Mouse (Mus musculus) layer of hippocampus, adult 8-10 months (tissue): ENCODE data around the gene Hip1. TPM values are rescaled to one million over a fixed set of nuclear protein-coding genes. Genes with fewer than 3 reads are reported as not detected.
"Not testable (repeated sequence)": the region's sequence is repeated elsewhere in the genome, so short reads cannot be mapped to it uniquely, and the experiment has no call there.

ENCODE experiments used
- DNase-seq, 2 experiments: peaks; one replicate each; pipeline ENCODE4 v3.0.0; 2022; ENCODE audit warnings: low spot score in 2 of 2
- microRNA-seq, 2 experiments: library from miRNA; unstranded; fragments of <30 nt; microRNA quantifications; one replicate each; pipeline ENCODE4 v1.2.0; 2022
- total RNA-seq, 4 experiments: library from RNA; stranded (reverse); gene quantifications; 2 replicates each; pipeline ENCODE4 v1.2.4; 2022

The Hip1 gene
- total RNA-seq, 4 experiments from 2014 or later, result 34.4 to 48.8 (median 44.9) TPM

- peak; percentile 87 to 94 for DNase-seq
Observed at GRCm38 (mm10) chr5:135369787-135370654, 174.9 kb downstream of the Hip1 start, which contains the start of gene Nsun5. TSS of gene Nsun5 (plus strand) at chr5:135369953.

GRCm38 (mm10) chr5:135369196-135369595 lies 175.7 kb downstream of the Hip1 start:
- not testable (repeated sequence) for DNase-seq

- DNase-seq, result no peak
Observed at GRCm38 (mm10) chr5:135368312-135368711, 176.6 kb downstream of the Hip1 start.

DNA sequence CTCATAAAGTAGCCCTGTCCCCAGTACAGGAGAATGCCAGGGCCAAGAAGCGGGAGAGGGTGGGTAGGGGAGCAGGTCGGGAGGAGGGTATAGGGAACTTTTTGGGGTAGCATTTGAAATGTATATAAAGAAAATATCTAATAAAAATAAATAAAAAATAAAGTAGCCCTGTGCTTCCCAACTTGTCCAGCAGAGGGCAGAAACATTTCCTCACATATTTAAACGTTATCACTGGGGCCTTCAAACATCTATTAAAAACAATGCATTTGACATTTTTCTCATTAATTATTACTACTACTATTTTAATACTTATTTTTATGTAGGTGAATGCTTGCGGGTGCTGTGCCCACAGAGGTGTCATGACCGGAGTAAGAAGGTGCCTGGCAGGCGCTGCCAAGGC lies 177.1 kb downstream of the Hip1 start:
- DNase-seq, result no peak

- no peak for DNase-seq
Observed at GRCm38 (mm10) chr5:135363540-135363939, 181.4 kb downstream of the Hip1 start.

DNA sequence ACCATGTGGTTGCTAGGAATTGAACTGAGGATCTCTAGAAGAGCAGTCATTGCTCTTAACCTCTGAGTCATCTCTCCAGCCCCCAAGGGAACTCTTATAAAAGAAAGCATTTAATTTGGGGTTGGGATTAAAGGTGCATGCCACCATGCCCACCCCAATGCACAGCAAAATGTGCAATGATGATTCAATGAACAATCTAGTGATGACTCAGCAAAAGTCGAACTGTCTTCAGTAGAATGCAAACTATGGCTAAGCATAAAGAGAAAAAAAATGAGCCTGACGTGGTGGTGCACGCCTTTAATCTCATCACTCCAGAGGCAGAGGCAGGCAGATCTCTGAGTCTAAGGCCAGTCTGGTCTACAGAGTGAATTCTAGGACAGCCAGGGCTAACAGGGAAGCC lies 182.3 kb downstream of the Hip1 start:
- no peak for DNase-seq

DNA sequence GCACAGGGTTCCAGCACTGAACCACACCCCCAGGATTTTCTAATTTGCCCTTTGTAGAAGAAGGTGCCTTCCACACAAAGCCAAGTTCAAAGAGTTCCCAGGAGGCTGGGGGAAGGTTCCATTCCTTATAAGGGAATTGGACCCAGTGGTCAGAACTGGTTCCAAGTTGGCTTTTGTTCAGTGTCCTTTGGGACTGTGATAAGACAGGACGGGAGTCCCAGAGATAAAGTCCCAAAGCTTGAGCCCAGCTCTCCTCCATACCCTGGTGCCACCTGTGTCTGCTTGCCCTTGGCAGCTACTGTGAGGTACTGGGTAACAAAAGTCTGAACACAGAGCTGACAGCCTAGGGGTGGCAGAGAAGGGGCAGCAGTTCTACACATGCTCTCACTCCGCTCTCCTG lies 185.1 kb downstream of the Hip1 start:
- DNase-seq, result no peak

DNA sequence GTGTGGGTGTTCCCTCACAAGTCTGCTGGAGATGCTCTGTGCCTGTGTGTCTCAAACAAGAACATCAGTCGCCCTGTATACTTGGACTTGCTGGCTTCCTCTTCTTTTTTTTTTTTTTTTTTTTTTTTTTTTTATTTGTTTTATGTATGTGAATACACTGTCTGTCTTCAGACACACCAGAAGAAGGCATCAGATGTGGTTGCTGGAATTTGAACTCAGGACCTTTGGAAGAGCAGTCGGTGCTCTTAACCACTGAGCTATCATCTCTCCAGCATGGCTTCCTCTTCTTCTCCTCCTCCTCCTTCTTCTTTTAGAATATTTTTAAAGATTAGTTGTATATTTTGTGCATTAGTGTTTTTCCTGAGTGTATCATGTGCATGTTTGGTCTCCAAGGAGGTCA lies 187.4 kb downstream of the Hip1 start:
- no peak for DNase-seq

Small RNA genes within 50 kb of the gene (microRNA-seq; reads per million reads assigned to microRNA genes)
- 0.32 to 1.0 reads per million in 2 experiments for gene Mir7033

Other genes with a start within 250 kb of the Hip1 start
- gene Fkbp6, start 195.1 kb downstream of the Hip1 start, total RNA-seq, result under 1 TPM in 3 of 4 experiments, not detected in 1; 0.25 to 0.80 (median 0.61) TPM
- gene Trim50, start 191.8 kb downstream of the Hip1 start, total RNA-seq, result not detected
- 10 to 100 TPM; 23.5 to 30.2 (median 26.1) TPM for gene Nsun5, start 175.2 kb downstream of the Hip1 start, total RNA-seq
- 10 to 100 TPM; 45.0 to 48.3 (median 46.9) TPM for gene Pom121, start 150.6 kb downstream of the Hip1 start, total RNA-seq
- not detected for gene Ccl26, start 18.4 kb upstream of the Hip1 start, total RNA-seq
- gene Ccl24, start 27.9 kb upstream of the Hip1 start, total RNA-seq, result under 1 TPM in 1 of 4 experiments, not detected in 3; 0.61 TPM
- 10 to 100 TPM; 80.8 to 90.5 (median 88.2) TPM for gene Rhbdd2, start 87.5 kb upstream of the Hip1 start, total RNA-seq
- gene Por, start 124.9 kb upstream of the Hip1 start, total RNA-seq, result 100 to 1,000 TPM in 3 of 4 experiments, 10 to 100 TPM in 1; 93.4 to 111 (median 107) TPM
- gene Tmem120a, start 199.3 kb upstream of the Hip1 start, total RNA-seq, result 10 to 100 TPM; 15.7 to 20.4 (median 17.3) TPM
- under 1 TPM in 2 of 4 experiments, not detected in 2; 0.73 to 0.85 TPM for gene Styxl1, start 233.3 kb upstream of the Hip1 start, total RNA-seq
- gene Mdh2, start 233.4 kb upstream of the Hip1 start, total RNA-seq, result 100 to 1,000 TPM; 392 to 413 (median 402) TPM